Mouse (Mus musculus) ES-Bruce4 (cell line): ENCODE measurements around the gene Nnmt.

ENCODE experiments used
- CTCF ChIP-seq: IDR thresholded peaks from one replicate; pipeline ENCODE4 v1.8.1; 2011; ENCODE audit warnings: low read depth, low read length
- POLR2A ChIP-seq: IDR thresholded peaks from one replicate; pipeline ENCODE4 v1.8.1; 2011; ENCODE audit warnings: low read length; ENCODE audit not compliant: insufficient read depth

GRCm38 (mm10) chr9:48593915-48594314, 11.0 kb downstream of the Nnmt start:
- TF ChIP-seq CTCF (no peak), POLR2A (no peak)
